Mouse (Mus musculus) adrenal gland, postnatal 25 days (tissue): Measurements from ENCODE around the gene Cep97. TPM values are rescaled to one million over a fixed set of nuclear protein-coding genes. Genes with fewer than 3 reads are reported as not detected.
"Not testable (repeated sequence)": the region's sequence is repeated elsewhere in the genome, so short reads cannot be mapped to it uniquely, and the experiment has no call there.

Experiments
- DNase-seq: peaks from one replicate; pipeline ENCODE4 v3.0.0; 2021; ENCODE audit warnings: mixed read lengths
- total RNA-seq: library from RNA; stranded (reverse); gene quantifications from 2 replicates; pipeline ENCODE4 v1.2.3, GENCODE M21; 2021

Gene Cep97
- total RNA-seq, 1 experiment from 2014 or later, result 13.1 TPM

- DNase-seq, result not testable (repeated sequence)
Observed at GRCm38 (mm10) chr16:55947876-55948410, 13.3 kb upstream of the Cep97 start.

GRCm38 (mm10) chr16:55947266-55947665 is 12.6 kb upstream of the Cep97 start:
- no peak for DNase-seq

DNA sequence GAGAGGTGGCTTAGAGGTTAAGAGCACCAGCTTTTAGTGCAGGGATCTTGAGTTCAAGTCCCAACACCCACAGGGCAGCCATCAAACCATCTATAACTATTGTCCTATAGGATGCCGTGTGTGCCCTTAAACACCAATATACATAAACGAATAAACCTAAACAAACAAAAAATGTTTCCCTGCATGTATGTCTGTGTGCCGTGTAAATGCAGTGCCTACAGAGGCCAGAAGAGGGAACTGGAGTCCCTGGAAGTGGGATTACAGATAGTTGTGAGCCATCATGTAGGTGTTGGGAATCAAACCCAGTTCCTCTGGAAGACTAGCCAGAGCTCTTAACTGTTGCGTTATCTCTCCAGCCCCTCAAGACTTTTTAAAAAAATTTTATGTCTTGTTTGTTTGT is 6.1 kb upstream of the Cep97 start:
- no peak for DNase-seq

GRCm38 (mm10) chr16:55939703-55940102 is 5.0 kb upstream of the Cep97 start:
- DNase-seq, result no peak

- DNase-seq, result no peak
Observed at GRCm38 (mm10) chr16:55938761-55939160, 4.1 kb upstream of the Cep97 start.

DNA sequence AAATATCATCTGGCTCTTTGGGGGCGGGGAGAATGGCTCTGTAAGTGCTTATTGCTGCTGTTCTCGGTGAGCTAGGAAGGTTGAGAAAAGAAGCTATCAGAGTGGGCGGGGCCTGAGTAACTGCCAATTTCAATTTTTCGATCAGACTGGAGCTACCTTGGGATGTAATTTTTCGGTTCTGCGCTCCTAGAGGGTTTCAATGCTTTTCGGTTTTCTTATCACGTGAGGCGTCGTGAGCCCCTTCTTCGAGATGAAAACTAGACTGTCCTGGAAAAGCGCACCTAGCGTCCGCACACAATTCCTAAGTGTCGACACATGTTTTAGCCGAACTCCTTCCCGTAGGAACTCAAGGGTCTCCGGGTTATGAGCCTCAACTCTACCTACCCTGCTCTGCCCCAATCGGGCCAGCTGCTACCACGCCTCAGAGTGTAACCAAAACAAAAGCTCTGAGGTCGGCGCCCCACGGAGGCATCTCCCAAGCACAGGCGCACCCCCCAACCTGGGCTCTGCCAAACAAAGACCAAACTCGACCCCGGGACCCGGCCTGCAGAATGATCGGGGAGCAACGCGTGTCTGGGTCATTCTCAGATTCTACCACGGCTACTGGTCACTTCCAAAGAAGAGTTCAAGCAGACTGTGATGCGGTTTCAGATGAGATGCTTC is 843 bp downstream of the Cep97 start:
- peak; percentile 29 for DNase-seq

GRCm38 (mm10) chr16:55924010-55924409 is 10.6 kb downstream of the Cep97 start:
- DNase-seq, result no peak

GRCm38 (mm10) chr16:55922079-55922478 is 12.6 kb downstream of the Cep97 start:
- DNase-seq, result no peak

DNA sequence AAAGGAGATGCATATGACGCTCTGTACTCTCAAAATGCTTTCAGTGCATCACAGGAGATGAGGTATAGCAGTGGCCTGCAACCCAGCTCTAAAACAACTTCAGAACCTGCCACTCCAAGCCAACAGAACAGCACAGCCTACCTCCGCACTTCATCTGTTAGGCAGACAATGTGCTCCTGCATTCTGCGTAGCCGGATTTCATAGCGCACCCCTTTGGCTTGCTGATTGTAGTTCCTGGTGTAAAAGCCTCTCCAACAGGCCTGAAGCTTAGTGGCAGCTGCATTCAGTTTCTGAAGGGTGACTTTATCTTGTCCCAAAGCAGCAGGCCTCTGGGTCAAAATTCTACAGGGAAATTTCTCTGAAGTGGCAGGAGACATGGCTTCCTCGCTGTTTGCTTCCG is 19.9 kb downstream of the Cep97 start:
- no peak for DNase-seq

- no peak for DNase-seq
Observed at GRCm38 (mm10) chr16:55910208-55910793, 24.4 kb downstream of the Cep97 start.

DNA sequence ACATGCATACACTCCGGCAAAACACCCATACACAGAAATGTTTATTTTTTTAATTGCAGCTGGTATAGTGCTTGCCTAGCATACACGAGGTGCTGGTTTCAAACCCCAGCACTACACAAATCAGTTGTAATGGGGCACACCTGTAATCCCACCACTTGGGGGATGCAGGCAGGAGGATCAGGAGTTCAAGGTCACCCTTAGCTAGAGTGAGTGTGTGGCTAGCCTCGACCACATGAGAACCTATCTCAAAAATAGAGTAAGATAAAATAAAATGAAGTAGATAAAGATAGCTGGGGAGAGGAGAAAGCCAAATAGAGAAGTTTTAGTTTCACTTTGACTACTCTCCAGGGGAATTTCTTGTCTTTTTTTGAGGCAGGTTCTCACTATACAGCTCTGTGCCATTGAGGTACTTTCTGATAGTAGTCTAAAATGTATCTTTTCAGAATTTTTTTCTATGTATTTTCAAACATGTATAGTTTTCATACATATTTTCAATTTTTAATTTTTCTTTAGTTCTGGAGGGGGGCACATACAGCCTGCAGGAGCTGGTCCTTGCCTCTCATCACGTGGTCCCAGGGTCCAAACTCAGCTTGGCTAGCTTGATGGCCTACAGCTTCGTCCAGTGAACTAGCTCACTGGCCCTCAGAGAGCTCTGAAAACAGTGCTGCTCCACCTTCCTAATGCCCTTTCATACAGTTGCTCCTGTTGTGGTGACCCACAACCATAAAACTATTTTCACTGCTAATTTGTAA is 27.6 kb downstream of the Cep97 start:
- DNase-seq, result no peak

DNA sequence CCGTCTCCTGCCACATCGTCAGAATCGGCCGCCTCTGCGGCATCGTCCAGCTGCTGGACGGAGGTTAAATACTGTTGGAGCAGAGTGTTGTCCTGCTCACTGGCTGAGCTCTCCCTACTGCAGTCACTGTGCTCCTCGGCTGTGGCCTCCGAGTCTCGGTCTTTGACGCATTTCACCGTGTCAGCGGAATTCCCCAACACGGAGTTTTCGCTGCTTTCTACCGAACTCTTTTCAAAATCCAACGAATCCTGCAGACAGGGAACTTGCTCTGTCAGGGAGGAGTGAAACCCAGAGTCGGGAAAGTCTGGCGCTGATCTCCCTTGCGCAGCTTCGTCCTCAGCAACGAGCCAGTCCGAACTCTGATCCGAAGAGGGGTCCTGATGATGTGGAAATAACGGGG is 29.3 kb downstream of the Cep97 start:
- DNase-seq, result no peak

DNA sequence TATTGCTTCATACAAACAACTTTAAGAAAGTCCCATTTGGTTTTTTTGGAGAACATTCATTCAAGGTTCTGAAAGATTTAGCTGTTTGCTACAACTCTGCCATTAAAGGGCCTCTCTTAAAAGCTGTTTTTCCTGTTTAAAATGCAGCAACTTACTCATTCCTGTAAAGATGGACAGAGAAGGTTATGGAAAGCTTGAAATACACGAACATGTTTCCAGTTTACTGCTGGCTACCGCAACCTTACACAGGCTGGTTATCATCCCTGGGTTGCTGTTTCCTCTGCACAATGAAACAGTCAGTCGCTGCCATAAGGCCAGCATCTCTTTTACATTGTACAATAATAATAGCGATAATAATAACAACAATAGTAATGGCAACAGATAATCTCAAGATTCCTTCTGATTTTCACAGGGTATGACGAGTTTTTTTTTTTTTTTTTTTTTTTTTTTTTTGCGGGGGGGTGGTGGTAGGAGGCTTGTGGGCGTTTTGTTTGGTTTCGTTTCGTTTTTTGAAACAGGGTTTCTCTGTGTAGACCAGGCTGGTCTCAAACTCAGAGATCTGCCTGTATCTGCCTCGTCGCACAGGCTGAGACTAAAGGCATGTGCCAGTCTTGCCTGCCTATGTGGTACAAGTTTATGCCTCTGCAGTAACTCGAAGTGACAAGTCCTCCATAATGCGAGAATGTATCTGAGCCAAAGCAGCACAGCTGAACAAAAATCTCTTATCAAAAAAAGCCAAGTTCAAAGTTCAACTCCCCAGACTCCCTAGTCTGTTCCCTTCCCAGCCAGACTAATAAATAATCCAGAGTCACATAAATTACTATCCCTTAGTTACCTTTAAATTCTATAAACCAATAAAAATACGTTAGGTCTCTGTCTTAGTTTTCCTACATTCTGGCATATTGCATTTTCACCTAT is 32.6 kb downstream of the Cep97 start:
- no peak for DNase-seq

DNA sequence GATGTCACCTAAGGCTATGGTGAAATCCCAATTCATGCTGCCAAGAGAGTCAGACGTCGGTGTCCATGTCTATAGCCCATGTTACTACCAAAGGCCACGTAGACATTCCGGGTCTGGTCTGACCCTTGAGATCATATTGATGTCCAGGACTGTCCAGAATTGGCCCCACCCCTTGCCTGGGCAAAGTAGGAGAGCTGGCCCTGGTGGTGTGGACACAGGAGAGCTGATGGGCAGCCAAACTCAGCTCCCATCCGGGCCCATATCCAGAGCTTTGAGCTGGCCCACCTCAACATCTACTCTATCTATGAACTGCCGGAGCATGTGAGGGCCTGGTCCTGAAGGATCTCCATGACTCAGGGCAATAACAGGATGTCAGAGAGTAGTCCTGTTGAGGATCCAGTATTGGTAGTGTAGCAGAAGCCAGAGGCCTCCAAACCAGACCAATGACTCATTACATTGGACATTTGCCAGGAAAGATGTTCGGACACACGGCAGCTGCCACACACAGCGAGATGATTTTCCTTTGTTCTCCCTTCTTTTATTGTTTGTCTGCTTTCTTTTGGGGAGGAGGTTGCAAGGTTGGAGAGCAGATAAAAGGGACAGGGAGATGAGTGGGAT is 36.2 kb downstream of the Cep97 start:
- DNase-seq, result no peak

DNA sequence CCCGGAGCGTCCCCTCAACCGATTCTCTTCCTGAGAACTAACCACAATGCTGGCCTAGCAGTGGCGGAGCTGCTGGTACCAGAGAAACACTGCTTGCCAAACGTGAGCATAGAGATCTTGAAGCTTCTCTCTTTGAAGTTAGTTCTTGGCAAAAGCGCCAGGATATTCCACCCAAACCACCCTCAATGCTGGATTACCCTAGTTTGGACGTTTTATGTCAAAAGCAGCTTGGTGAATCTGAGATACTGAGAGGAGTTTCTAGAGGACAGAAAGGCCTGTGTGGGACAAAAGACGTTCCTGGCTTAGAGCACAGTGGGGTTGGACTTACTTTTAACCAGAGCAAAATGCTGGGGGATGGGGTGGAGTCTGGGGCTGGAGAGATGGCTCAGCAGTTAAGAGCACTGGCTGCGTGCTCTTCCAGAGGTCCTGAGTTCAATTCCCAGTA is 39.0 kb downstream of the Cep97 start:
- DNase-seq, result no peak

DNA sequence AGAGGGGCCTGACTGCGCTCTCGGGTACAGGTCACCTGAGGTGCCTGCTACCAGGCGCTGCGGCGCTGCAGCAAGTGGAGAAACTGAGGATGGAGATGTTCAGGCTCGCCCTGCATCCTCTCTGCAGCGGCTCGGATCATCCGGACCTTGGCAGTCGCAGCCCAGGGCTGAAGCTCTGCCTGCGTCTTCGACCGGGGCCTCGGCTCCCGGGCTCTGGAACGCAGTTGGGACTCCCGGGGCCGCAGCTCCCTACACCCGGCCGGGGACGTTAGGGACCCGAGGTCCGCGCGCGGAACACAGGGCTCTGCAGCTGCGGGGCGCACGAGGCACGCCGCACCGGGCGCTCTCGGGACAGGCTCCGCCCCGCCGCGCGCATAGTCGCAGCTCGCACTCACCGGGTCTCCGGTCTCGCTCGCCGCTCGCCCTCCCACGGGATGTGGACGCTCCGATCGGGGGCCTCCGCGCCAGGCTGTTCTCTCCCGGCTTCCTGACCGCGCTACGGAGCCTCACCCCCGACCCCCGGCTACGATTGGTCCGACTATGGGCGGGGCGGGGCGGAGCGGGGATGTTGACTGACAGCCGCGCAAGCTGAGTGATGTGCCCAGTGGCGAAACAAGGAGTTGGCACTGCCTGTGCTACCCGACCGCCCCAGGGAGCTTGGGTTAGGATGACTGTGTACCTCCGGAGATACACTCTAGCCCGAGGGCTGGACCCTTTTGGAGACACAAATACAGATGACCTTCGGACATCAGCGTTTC is 39.6 kb downstream of the Cep97 start, which contains the start of gene Nxpe3:
Gene Nxpe3 (minus strand): TSS at position 393 of the 758 bp plus-strand sequence.
- peak; percentile 81 for DNase-seq

- no peak for DNase-seq
Observed at GRCm38 (mm10) chr16:55894536-55894892, 40.1 kb downstream of the Cep97 start.

GRCm38 (mm10) chr16:55893410-55894107 is 41.1 kb downstream of the Cep97 start:
- DNase-seq, result no peak

GRCm38 (mm10) chr16:55892484-55892883 is 42.2 kb downstream of the Cep97 start:
- no peak for DNase-seq

GRCm38 (mm10) chr16:55891346-55891745 is 43.3 kb downstream of the Cep97 start:
- DNase-seq, result no peak
